Mouse (Mus musculus) liver, embryonic 14.5 days (tissue): ENCODE measurements around the gene Fbxw9. TPM values are rescaled to one million over a fixed set of nuclear protein-coding genes. Genes with fewer than 3 reads are reported as not detected.

Source experiments
- ATAC-seq: fragments of 200-750 bp; cut with Nextera tagmentation; 2 replicates; pipeline ENCODE4 v1.8.0; 2017; ENCODE audit warnings: moderate number of reproducible peaks, mild to moderate bottlenecking, moderate library complexity; ENCODE audit not compliant: insufficient read depth
- DNase-seq, 3 experiments: peaks; one replicate each; pipeline ENCODE4 v3.0.0-alpha.2; 2012 to 2013; ENCODE audit warnings: low read depth in 3 of 3, low spot score in 3 of 3
- H3K27ac ChIP-seq: fragments of 300-500 bp; sonication (generic); 2 replicates; pipeline ENCODE4 v1.5.1; 2014; ENCODE audit warnings: moderate library complexity, mild to moderate bottlenecking, control low read depth, inconsistent platforms
- H3K27me3 ChIP-seq: fragments of 300-500 bp; sonication (generic); 2 replicates; pipeline ENCODE4 v1.6.1; 2014; ENCODE audit warnings: mild to moderate bottlenecking, low read length, moderate library complexity; ENCODE audit not compliant: control insufficient read depth, insufficient read depth
- H3K36me3 ChIP-seq: fragments of 300-500 bp; sonication (generic); replicated peaks from 2 replicates; pipeline ENCODE4 v1.6.1; 2014; ENCODE audit warnings: low read depth; ENCODE audit not compliant: control insufficient read depth, insufficient read depth
- H3K4me1 ChIP-seq, 2 experiments: fragments of 200-500 bp in 1 of 2; fragments of 300-500 bp in 1 of 2; sonication (generic) in 1 of 2; replicated peaks; 2 replicates each; pipeline ENCODE4 v1.6.1; 2012 to 2014; ENCODE audit warnings: antibody characterized with exemption in 1 of 2, inconsistent platforms in 1 of 2, low read length in 1 of 2; ENCODE audit not compliant: control insufficient read depth in 2 of 2, insufficient read depth in 2 of 2
- H3K4me2 ChIP-seq: fragments of 300-500 bp; sonication (generic); 2 replicates; pipeline ENCODE4 v1.6.1; 2014; ENCODE audit warnings: low read depth, mild to moderate bottlenecking, control low read depth, moderate library complexity
- H3K4me3 ChIP-seq, 2 experiments: fragments of 200-500 bp in 1 of 2; fragments of 300-500 bp in 1 of 2; sonication (generic) in 1 of 2; 2 replicates each; pipeline ENCODE4 v1.5.1; 2012 to 2014; ENCODE audit warnings: low read depth in 2 of 2, low read length in 2 of 2, mild to moderate bottlenecking in 2 of 2, control low read depth in 1 of 2, inconsistent platforms in 1 of 2, moderate library complexity in 1 of 2; ENCODE audit not compliant: insufficient read depth in 1 of 2
- H3K9ac ChIP-seq: fragments of 300-500 bp; sonication (generic); replicated peaks from 2 replicates; pipeline ENCODE4 v1.6.1; 2014; ENCODE audit warnings: mild to moderate bottlenecking, control low read depth, moderate library complexity
- H3K9me3 ChIP-seq: fragments of 300-500 bp; sonication (generic); 2 replicates; pipeline ENCODE4 v1.6.1; 2016; ENCODE audit warnings: low read length, mixed read lengths; ENCODE audit not compliant: control insufficient read depth
- CTCF ChIP-seq: IDR thresholded peaks from 2 replicates; pipeline ENCODE4 v1.5.1; 2016; ENCODE audit warnings: antibody characterized with exemption, low read depth, control low read depth
- EP300 ChIP-seq: IDR thresholded peaks from 2 replicates; pipeline ENCODE4 v1.6.1; 2016; ENCODE audit warnings: antibody characterized with exemption, low read depth
- WGBS: fragments of 180-500 bp; shearing (Covaris S2); extraction: QIAGEN DNeasy Blood & Tissue Kit; methylation state at CpG from one replicate; pipeline ENCODE4 v1.1.7; 2014; ENCODE audit not compliant: insufficient replicate concordance; 5-methylcytosine and 5-hydroxymethylcytosine counted together
- polyA plus RNA-seq, 2 experiments: library from polyadenylated mRNA; depleted of rRNA in 1 of 2; stranded (reverse) in 1 of 2; unstranded in 1 of 2; fragments of >200 nt; fragmentation: Nextera tagmentation in 1 of 2; extraction: Ambion mirVana in 1 of 2; gene quantifications; 2 replicates each; pipeline versions ENCODE4 v1.2.1 to v1.2.3; 2012 to 2014

Gene Fbxw9
- 8.9 and 13.5 TPM in 2 replicates for polyA plus RNA-seq (2012; rRNA removed)
- 5.7 and 6.0 TPM in 2 replicates for polyA plus RNA-seq (2014; fragmentation: Nextera tagmentation; extraction: Ambion mirVana)

GRCm38 (mm10) chr8:85059879-85060616, at the start of gene Fbxw9:
Fbxw9 (plus strand) TSS chr8:85060055.
- Histone ChIP-seq H3K9ac (peak within 1 kb of the TSS; percentile 55), H3K4me3 (peak within 1 kb of the TSS; percentile 83 to 93), H3K27ac (no peak within 1 kb of the TSS), H3K36me3 (peaks cover 12% of the 10 kb centered on the region), H3K4me1 (no peaks in the 10 kb centered on the region; a peak in 1 of 4 replicates), H3K9me3 (no peaks in the 10 kb centered on the region), H3K4me2 (peak within 1 kb of the TSS; percentile 93), H3K27me3 (no peaks in the 10 kb centered on the region)
- TF ChIP-seq CTCF: no peak
- no peak for TF ChIP-seq EP300
- peak; percentile 81 for ATAC-seq
- under 1% methylated on average over 52 of the region's 53 CpGs for WGBS
- DNase-seq: peak; percentile 84 to 86 (median 85)

GRCm38 (mm10) chr8:85011242-85011641, 48.6 kb upstream of the Fbxw9 start:
- 14% methylated on average over 28 of the region's 28 CpGs for WGBS
- Histone ChIP-seq H3K4me2 (no peak overlapping the region), H3K27me3 (peaks cover 44% of the 10 kb centered on the region), H3K4me1 (no peaks in the 10 kb centered on the region), H3K36me3 (no peaks in the 10 kb centered on the region), H3K4me3 (no peak overlapping the region), H3K27ac (no peak overlapping the region), H3K9ac (no peak overlapping the region), H3K9me3 (no peaks in the 10 kb centered on the region)
- ATAC-seq (no peak), DNase-seq (no peak)
- no peak for TF ChIP-seq CTCF
- TF ChIP-seq EP300: no peak

- 5% methylated on average over 25 of the region's 26 CpGs for WGBS
- H3K9ac ChIP-seq: no peak overlapping the region
- H3K4me1 ChIP-seq: no peaks in the 10 kb centered on the region
- H3K4me3 ChIP-seq: no peak overlapping the region
- H3K9me3 ChIP-seq: no peaks in the 10 kb centered on the region
- peak in 1 of 3 experiments; percentile 53 for DNase-seq
- peaks cover 42% of the 10 kb centered on the region for H3K27me3 ChIP-seq
- ATAC-seq: 0 out of 2 replicates have a peak, but pooled peaks have one; percentile 18
- H3K36me3 ChIP-seq: peaks cover 5% of the 10 kb centered on the region
- peak; percentile 85 for TF ChIP-seq CTCF
- TF ChIP-seq EP300: no peak
- H3K4me2 ChIP-seq: peak overlapping the region; percentile 57
- H3K27ac ChIP-seq: no peak overlapping the region
Observed at GRCm38 (mm10) chr8:85013230-85013840, 46.5 kb upstream of the Fbxw9 start.

GRCm38 (mm10) chr8:85014431-85014830, 45.4 kb upstream of the Fbxw9 start, which contains the start of gene Best2:
Best2 (minus strand) TSS chr8:85014531.
- peaks cover 13% of the 10 kb centered on the region for H3K36me3 ChIP-seq
- no peak within 1 kb of the TSS for H3K27ac ChIP-seq
- DNase-seq (no peak), ATAC-seq (no peak)
- no peak within 1 kb of the TSS for H3K4me3 ChIP-seq
- peaks cover 35% of the 10 kb centered on the region for H3K27me3 ChIP-seq
- H3K4me1 ChIP-seq: no peaks in the 10 kb centered on the region
- H3K9ac ChIP-seq: no peak within 1 kb of the TSS
- peak within 1 kb of the TSS; percentile 57 for H3K4me2 ChIP-seq
- TF ChIP-seq CTCF (no peak), EP300 (no peak)
- 59% methylated on average over 2 of the region's 2 CpGs for WGBS
- H3K9me3 ChIP-seq: no peaks in the 10 kb centered on the region

GRCm38 (mm10) chr8:85016724-85017123, 43.1 kb upstream of the Fbxw9 start:
- DNase-seq (no peak), ATAC-seq (no peak)
- TF ChIP-seq CTCF (no peak), EP300 (no peak)
- Histone ChIP-seq H3K4me2 (no peak overlapping the region), H3K27me3 (peaks cover 20% of the 10 kb centered on the region), H3K9ac (no peak overlapping the region), H3K36me3 (peaks cover 13% of the 10 kb centered on the region), H3K9me3 (no peaks in the 10 kb centered on the region), H3K4me1 (no peaks in the 10 kb centered on the region), H3K4me3 (no peak overlapping the region), H3K27ac (no peak overlapping the region)
- WGBS: 71% methylated on average over 10 of the region's 10 CpGs
